Mouse (Mus musculus) hindbrain, postnatal 0 days (tissue): ENCODE results near the gene Bglap3. TPM values are rescaled to one million over a fixed set of nuclear protein-coding genes. Genes with fewer than 3 reads are reported as not detected.

Experiments
- ATAC-seq: fragments of 200-750 bp; cut with Nextera tagmentation; 2 replicates; pipeline ENCODE4 v1.8.0; 2017; ENCODE audit warnings: mild to moderate bottlenecking, moderate TSS enrichment, moderate library complexity
- DNase-seq: peaks from one replicate; pipeline ENCODE4 v3.0.0-alpha.2; 2015; ENCODE audit warnings: low spot score
- H3K27ac ChIP-seq: fragments of 300-500 bp; sonication (generic); 2 replicates; pipeline ENCODE4 v1.5.1; 2014; ENCODE audit warnings: mild to moderate bottlenecking
- H3K27me3 ChIP-seq: fragments of 300-500 bp; sonication (generic); 2 replicates; pipeline ENCODE4 v1.6.1; 2014; ENCODE audit warnings: low read length, mixed read lengths; ENCODE audit not compliant: insufficient read depth
- H3K36me3 ChIP-seq: fragments of 300-500 bp; sonication (generic); 2 replicates; pipeline ENCODE4 v1.6.1; 2014; ENCODE audit warnings: low read length, mixed read lengths; ENCODE audit not compliant: insufficient read depth
- H3K4me1 ChIP-seq: fragments of 300-500 bp; sonication (generic); 2 replicates; pipeline ENCODE4 v1.6.1; 2014; ENCODE audit warnings: antibody characterized with exemption, low read length, mixed read lengths; ENCODE audit not compliant: insufficient read depth
- H3K4me2 ChIP-seq: fragments of 300-500 bp; sonication (generic); 2 replicates; pipeline ENCODE4 v1.6.1; 2014; ENCODE audit warnings: low read depth, mild to moderate bottlenecking, low read length, moderate library complexity, mixed read lengths
- H3K4me3 ChIP-seq: fragments of 300-500 bp; sonication (generic); 2 replicates; pipeline ENCODE4 v1.5.1; 2014; ENCODE audit warnings: low read length
- H3K9ac ChIP-seq: fragments of 300-500 bp; sonication (generic); replicated peaks from 2 replicates; pipeline ENCODE4 v1.6.1; 2014; ENCODE audit warnings: mild to moderate bottlenecking, low read length, moderate library complexity, mixed read lengths
- H3K9me3 ChIP-seq: fragments of 300-500 bp; sonication (generic); 2 replicates; pipeline ENCODE4 v1.6.1; 2016; ENCODE audit warnings: low read length, mixed read lengths
- CTCF ChIP-seq: IDR thresholded peaks from 2 replicates; pipeline ENCODE4 v1.5.1; 2016; ENCODE audit warnings: antibody characterized with exemption, control low read depth, low read depth
- WGBS: fragments of 180-500 bp; shearing (Covaris S2); extraction: QIAGEN DNeasy Blood & Tissue Kit; methylation state at CpG from one replicate; pipeline ENCODE4 v1.1.7; 2014; 5-methylcytosine and 5-hydroxymethylcytosine counted together
- polyA plus RNA-seq: library from polyadenylated mRNA; unstranded; fragments of >200 nt; fragmentation: Nextera tagmentation; extraction: Ambion mirVana; gene quantifications from 2 replicates; pipeline ENCODE4 v1.2.1, GENCODE M21; 2015
- total RNA-seq: library from RNA; depleted of rRNA; stranded (reverse); fragments of >200 nt; gene quantifications from 2 replicates; pipeline ENCODE4 v1.2.3, GENCODE M21; 2014

Bglap3 gene
- total and polyA plus RNA-seq, 2 experiments from 2014 or later: 0.15 TPM; not detected in 1

DNA sequence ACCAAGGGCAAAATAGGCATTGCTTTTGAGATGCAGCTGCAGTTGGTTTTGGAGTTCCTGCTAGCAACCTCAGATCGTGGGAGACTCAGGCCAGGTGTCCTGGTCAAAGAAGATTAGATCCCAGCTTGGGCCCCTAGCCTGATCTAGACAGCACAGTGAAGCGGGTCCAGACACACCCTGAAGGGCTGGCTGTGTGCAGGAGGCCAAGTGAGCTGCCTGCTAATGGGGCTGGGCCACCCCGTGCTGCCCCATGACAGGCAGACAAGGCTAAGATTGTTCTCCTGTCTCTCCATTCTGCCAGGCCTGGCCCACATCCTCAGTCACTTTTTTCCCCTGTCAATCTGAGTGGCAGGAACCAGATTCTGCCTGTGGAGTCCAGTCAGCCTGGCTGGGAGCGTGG is 8.8 kb downstream of the Bglap3 start:
- ATAC-seq: peak; percentile 70

DNA sequence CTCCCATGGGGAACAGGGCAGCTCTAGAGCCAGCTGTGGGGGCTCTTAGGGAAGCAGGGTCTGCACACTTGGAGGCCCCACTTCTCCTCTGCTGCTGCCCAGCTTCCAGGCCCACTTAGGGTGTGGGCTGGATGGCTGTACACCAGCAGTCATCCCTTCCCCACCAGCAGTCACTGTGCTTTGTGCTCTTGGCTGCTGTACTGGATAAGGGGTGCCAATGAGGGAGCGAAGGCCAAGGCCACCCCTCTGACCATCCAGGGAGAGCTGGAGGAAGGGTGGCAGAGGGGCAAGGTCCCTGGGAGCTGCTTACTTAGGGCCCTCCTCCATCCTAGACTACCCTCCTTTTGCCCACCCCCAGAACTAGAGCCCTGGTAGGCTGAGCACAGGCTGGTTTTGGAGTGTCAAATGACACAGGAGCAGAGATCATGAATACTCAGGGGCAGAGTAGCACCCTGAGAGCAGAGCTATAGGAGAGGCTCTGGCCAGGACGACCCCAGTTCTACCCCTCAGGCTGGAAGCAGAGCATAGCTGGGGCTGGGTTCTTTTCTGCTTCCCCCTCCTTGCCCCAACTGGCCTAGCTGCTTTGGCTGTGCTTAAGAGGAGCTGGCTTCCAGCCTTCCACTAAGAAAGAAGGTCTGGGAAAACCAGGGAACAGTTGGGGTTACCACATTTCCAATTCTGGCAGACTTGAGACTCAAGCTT is 10.8 kb downstream of the Bglap3 start:
- H3K27me3 ChIP-seq: no peaks in the 10 kb centered on the region
- H3K4me2 ChIP-seq: no peak overlapping the region
- H3K4me1 ChIP-seq: no peaks in the 10 kb centered on the region
- peak overlapping the region; percentile 68 for H3K27ac ChIP-seq
- no peak overlapping the region for H3K4me3 ChIP-seq
- WGBS: 83% methylated on average over 2 of the region's 2 CpGs
- DNase-seq (peak; percentile 40), ATAC-seq (peak; percentile 60)
- peaks cover 48% of the 10 kb centered on the region for H3K36me3 ChIP-seq
- no peak for TF ChIP-seq CTCF
- no peaks in the 10 kb centered on the region for H3K9me3 ChIP-seq
- H3K9ac ChIP-seq: no peak overlapping the region

More for the DNA sequence above, 8.8 kb downstream of the Bglap3 start:
- Histone ChIP-seq H3K36me3 (peaks cover 33% of the 10 kb centered on the region), H3K4me1 (no peaks in the 10 kb centered on the region), H3K9ac (no peak overlapping the region), H3K9me3 (no peaks in the 10 kb centered on the region), H3K27me3 (no peaks in the 10 kb centered on the region), H3K4me3 (no peak overlapping the region), H3K4me2 (no peak overlapping the region), H3K27ac (peak overlapping the region; percentile 59)
- TF ChIP-seq CTCF: no peak
- DNase-seq: peak; percentile 48
- WGBS: 32% methylated on average over 4 of the region's 4 CpGs

DNA sequence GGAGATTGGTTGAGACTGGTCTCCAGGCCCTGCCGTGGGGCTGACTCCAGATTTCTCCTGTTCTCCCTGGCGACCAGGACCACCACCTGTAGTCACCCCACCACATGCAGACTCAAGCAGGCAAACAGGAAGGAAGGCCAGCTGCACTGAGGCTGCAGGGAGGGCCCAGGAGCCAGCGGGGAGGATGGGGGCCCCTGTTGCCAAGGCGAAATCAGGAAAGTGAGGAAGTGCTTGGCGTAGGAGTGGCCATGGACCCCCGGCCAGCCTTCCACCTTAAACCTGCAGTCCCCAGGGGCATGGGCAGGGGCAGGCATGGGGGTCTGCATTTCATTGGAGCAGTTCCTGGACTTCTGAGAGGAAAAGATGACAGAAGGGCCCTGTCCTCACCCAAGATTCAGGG is 11.4 kb downstream of the Bglap3 start:
- DNase-seq: no peak
- Histone ChIP-seq H3K4me3 (no peak overlapping the region), H3K27ac (peak overlapping the region; percentile 68; the same call in 1 of the 2 replicates), H3K4me2 (no peak overlapping the region), H3K9me3 (no peaks in the 10 kb centered on the region), H3K27me3 (no peaks in the 10 kb centered on the region), H3K4me1 (no peaks in the 10 kb centered on the region), H3K36me3 (peaks cover 54% of the 10 kb centered on the region), H3K9ac (no peak overlapping the region)
- TF ChIP-seq CTCF: no peak
- ATAC-seq: no peak
- whole genome bisulfite sequencing: 77% methylated on average over 6 of the region's 6 CpGs

DNA sequence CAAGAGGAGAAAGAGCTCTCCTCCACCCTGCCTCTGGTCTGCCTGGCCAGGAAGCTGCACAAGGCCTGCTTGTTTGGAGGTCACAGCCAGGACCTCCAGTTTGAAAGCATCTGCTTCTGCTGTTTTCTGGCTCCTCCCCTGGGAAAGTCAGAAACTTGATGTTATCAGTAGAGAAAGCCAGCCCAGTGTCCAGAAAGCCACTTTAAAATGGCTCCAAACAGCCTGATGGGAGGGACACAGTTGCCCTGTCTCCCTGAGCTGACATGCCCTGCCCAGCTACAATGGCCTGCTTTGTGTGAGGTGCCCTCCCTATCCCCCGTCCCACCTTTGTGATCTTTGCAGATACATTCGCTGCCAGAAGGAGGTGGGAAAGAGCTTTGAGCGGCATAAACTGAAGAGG is 12.6 kb downstream of the Bglap3 start:
- Histone ChIP-seq H3K9me3 (no peaks in the 10 kb centered on the region), H3K36me3 (peaks cover 66% of the 10 kb centered on the region), H3K4me3 (no peak overlapping the region), H3K4me1 (no peaks in the 10 kb centered on the region), H3K9ac (no peak overlapping the region), H3K27me3 (no peaks in the 10 kb centered on the region), H3K4me2 (no peak overlapping the region), H3K27ac (no peak overlapping the region)
- no peak for ATAC-seq
- TF ChIP-seq CTCF: no peak
- DNase-seq: no peak
- WGBS: 69% methylated on average over 3 of the region's 3 CpGs

DNA sequence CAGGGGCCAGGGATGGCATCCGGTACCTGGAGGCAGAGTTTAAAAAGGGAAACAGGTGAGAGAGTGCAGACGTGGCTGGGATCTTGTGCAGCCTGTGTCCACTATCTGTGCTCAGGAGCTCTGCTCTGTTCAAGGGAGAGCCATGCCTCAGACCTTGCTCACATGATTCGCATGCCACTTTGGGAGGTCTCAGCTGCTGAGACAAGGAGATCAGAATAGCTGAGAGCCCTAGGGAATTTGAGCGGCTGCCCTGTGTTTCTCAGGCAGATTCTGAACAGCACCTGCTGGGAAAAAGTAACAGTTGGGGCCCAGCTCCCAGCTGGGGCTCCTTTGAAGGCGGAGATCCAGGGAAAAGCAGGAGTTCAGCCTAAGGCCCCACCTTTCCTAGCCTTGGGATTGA is 13.0 kb downstream of the Bglap3 start:
- Histone ChIP-seq H3K9me3 (no peaks in the 10 kb centered on the region), H3K4me1 (no peaks in the 10 kb centered on the region), H3K9ac (0 out of 2 replicates have a peak overlapping the region, but pooled peaks have one; percentile 14), H3K27me3 (no peaks in the 10 kb centered on the region), H3K36me3 (peaks cover 70% of the 10 kb centered on the region), H3K4me3 (no peak overlapping the region), H3K27ac (no peak overlapping the region), H3K4me2 (no peak overlapping the region)
- 55% methylated on average over 5 of the region's 5 CpGs for WGBS
- DNase-seq: no peak
- no peak for ATAC-seq
- TF ChIP-seq CTCF: no peak

DNA sequence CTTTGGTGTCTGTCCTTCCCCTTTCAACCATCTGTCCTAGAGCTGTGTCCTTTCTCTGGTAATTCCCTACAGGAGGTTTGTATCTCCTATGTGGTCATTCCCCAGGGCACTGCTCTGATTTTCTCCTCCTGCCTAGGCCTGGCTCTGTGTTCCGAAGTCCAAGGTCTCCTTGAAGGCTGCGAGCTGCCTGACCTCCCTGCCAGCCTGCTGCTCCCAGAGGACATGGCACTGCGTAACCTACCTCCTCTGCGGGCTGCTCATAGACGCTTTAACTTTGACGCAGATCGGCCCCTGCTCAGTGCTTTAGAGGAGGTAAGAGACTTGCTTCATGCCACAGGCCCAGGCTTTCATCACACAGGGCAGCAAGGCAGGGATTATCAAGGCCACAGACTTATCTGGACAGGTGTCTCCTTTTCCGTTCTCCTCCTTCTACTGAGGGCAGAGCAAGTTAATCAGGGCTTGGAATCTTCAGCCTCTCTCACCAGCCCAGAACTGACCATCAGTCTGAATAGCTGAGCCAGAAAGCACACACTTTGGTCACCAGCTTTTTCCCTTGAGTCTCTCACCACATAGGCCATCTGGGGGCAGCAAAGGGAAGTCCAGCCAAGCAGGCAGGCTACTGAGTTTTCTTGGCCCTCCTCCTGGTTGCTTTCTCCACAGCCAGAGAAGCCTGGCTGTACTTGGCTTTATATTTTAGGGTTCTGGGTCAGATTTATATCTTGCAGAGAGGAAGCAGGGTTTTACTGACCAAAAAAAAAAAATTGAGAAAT is 18.0 kb downstream of the Bglap3 start:
- no peak overlapping the region for H3K27ac ChIP-seq
- TF ChIP-seq CTCF: peak; percentile 42
- H3K9ac ChIP-seq: no peak overlapping the region
- peak; percentile 51 for DNase-seq
- WGBS: 95% methylated on average over 8 of the region's 8 CpGs
- H3K4me2 ChIP-seq: no peak overlapping the region
- H3K4me1 ChIP-seq: no peaks in the 10 kb centered on the region
- no peaks in the 10 kb centered on the region for H3K9me3 ChIP-seq
- no peak overlapping the region for H3K4me3 ChIP-seq
- H3K27me3 ChIP-seq: no peaks in the 10 kb centered on the region
- peaks cover 95% of the 10 kb centered on the region for H3K36me3 ChIP-seq
- no peak for ATAC-seq

DNA sequence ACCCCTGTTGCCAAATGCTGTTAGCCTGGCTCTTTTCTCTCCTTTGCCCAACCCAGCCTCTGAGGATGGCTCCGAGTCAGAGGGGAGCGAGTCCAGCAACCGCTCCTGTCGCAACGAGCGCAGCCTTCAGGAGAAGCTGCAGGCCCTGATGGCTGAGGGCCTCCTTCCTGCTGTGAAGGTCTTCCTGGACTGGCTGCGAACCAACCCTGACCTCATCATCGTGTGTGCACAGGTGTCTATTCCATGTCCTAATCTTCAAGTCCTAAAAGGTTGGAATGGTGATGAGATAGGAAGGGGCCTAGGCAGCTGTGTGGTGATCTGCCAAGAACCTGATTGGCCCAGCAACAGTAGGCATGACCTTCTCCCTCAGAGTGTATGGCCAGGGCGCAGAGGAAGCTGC is 19.6 kb downstream of the Bglap3 start:
- Histone ChIP-seq H3K4me2 (no peak overlapping the region), H3K27me3 (no peaks in the 10 kb centered on the region), H3K4me1 (no peaks in the 10 kb centered on the region), H3K4me3 (no peak overlapping the region), H3K36me3 (peaks cover 95% of the 10 kb centered on the region), H3K9ac (no peak overlapping the region), H3K9me3 (no peaks in the 10 kb centered on the region), H3K27ac (no peak overlapping the region)
- no peak for TF ChIP-seq CTCF
- ATAC-seq: no peak
- DNase-seq: no peak
- WGBS: 84% methylated on average over 9 of the region's 9 CpGs
